Mouse (Mus musculus) CH12.LX (cell line): ENCODE measurements around the gene Cfap52. TPM values are rescaled to one million over a fixed set of nuclear protein-coding genes. Genes with fewer than 3 reads are reported as not detected.

Source experiments
- DNase-seq: peaks from one replicate; pipeline ENCODE4 v3.0.0-alpha.2; 2013; ENCODE audit errors: extremely low read depth
- H3K27ac ChIP-seq: 2 replicates; pipeline ENCODE4 v1.5.1; 2012; ENCODE audit warnings: low read depth, mild to moderate bottlenecking, control low read depth, moderate library complexity; ENCODE audit not compliant: insufficient read depth
- H3K27me3 ChIP-seq: replicated peaks from 2 replicates; pipeline ENCODE3; 2012; ENCODE audit warnings: inconsistent platforms
- H3K36me3 ChIP-seq, 2 experiments: replicated peaks in 1 of 2; 2 replicates each; pipeline versions ENCODE3 to v1.6.1; 2012; ENCODE audit warnings: inconsistent platforms in 1 of 2, low read length in 1 of 2, mild to moderate bottlenecking in 1 of 2, mixed read lengths in 1 of 2, moderate library complexity in 1 of 2; ENCODE audit not compliant: control insufficient read depth in 1 of 2, insufficient read depth in 1 of 2
- H3K4me1 ChIP-seq, 2 experiments: 2 replicates each; pipeline ENCODE4 v1.6.1; 2012; ENCODE audit warnings: inconsistent platforms in 1 of 2, moderate library complexity in 1 of 2; ENCODE audit not compliant: insufficient read depth in 2 of 2, control insufficient read depth in 1 of 2
- H3K4me2 ChIP-seq: 2 replicates; pipeline ENCODE4 v1.6.1; 2012; ENCODE audit warnings: low read depth, mild to moderate bottlenecking, control low read depth; ENCODE audit not compliant: poor library complexity, insufficient read depth, severe bottlenecking
- H3K4me3 ChIP-seq, 3 experiments: fragments of 150-350 bp in 1 of 3; sonication (generic) in 1 of 3; replicated peaks in 1 of 3; 2 replicates each; pipeline versions ENCODE3 to v1.5.1; 2011 to 2012; ENCODE audit warnings: low read depth in 2 of 3, low read length in 2 of 3, mild to moderate bottlenecking in 2 of 3, moderate library complexity in 2 of 3, control low read depth in 1 of 3, improper control_type of control experiment in 1 of 3, inconsistent platforms in 1 of 3, mixed read lengths in 1 of 3; ENCODE audit not compliant: poor library complexity in 1 of 3
- H3K79me2 ChIP-seq: replicated peaks from 2 replicates; pipeline ENCODE4 v1.6.1; 2012; ENCODE audit warnings: mild to moderate bottlenecking, moderate library complexity; ENCODE audit not compliant: control insufficient read depth, poor library complexity, insufficient read depth, severe bottlenecking; ENCODE audit errors: extremely low read depth
- H3K9ac ChIP-seq: 2 replicates; pipeline ENCODE4 v1.6.1; 2012; ENCODE audit warnings: low read depth, mild to moderate bottlenecking, control low read depth, moderate library complexity; ENCODE audit not compliant: insufficient read depth
- H3K9me3 ChIP-seq: replicated peaks from 2 replicates; pipeline ENCODE3; 2012; ENCODE audit warnings: low read length, inconsistent platforms, mixed read lengths
- BHLHE40 ChIP-seq: IDR thresholded peaks from 2 replicates; pipeline ENCODE4 v1.6.1; 2011; ENCODE audit warnings: mild to moderate bottlenecking, low read depth, low read length, improper control_type of control experiment
- CHD2 ChIP-seq: IDR thresholded peaks from 2 replicates; pipeline ENCODE4 v1.6.1; 2011; ENCODE audit warnings: low read length, improper control_type of control experiment
- CTCF ChIP-seq, 2 experiments: IDR thresholded peaks in 1 of 2; conservative IDR thresholded peaks in 1 of 2; 2 replicates each; pipeline ENCODE4 v1.5.1; 2011 to 2012; ENCODE audit warnings: low read depth in 2 of 2, low read length in 2 of 2, improper control_type of control experiment in 1 of 2, inconsistent platforms in 1 of 2, mild to moderate bottlenecking in 1 of 2, moderate library complexity in 1 of 2
- E2F4 ChIP-seq: IDR thresholded peaks from 2 replicates; pipeline ENCODE4 v1.6.1; 2011; ENCODE audit warnings: low read depth, low read length, improper control_type of control experiment; ENCODE audit not compliant: insufficient replicate concordance
- ELF1 ChIP-seq: IDR thresholded peaks from 2 replicates; pipeline ENCODE4 v1.6.1; 2014; ENCODE audit warnings: low read depth, mild to moderate bottlenecking, inconsistent platforms, low read length, improper control_type of control experiment
- EP300 ChIP-seq: IDR thresholded peaks from 2 replicates; pipeline ENCODE4 v1.6.1; 2011; ENCODE audit warnings: low read length, improper control_type of control experiment
- ETS1 ChIP-seq: conservative IDR thresholded peaks from 2 replicates; pipeline ENCODE4 v1.6.1; 2012; ENCODE audit warnings: low read depth, mild to moderate bottlenecking, inconsistent platforms, low read length, improper control_type of control experiment, moderate library complexity
- HCFC1 ChIP-seq: IDR thresholded peaks from 2 replicates; pipeline ENCODE4 v1.6.1; 2012; ENCODE audit warnings: low read depth, mild to moderate bottlenecking, inconsistent platforms, low read length, improper control_type of control experiment
- IRF4 ChIP-seq: IDR thresholded peaks from 2 replicates; pipeline ENCODE4 v1.6.1; 2014; ENCODE audit warnings: low read depth, mild to moderate bottlenecking, inconsistent platforms, low read length, improper control_type of control experiment
- JUN ChIP-seq: IDR thresholded peaks from 2 replicates; pipeline ENCODE4 v1.6.1; 2011; ENCODE audit warnings: low read depth, mild to moderate bottlenecking, low read length, improper control_type of control experiment, moderate library complexity; ENCODE audit not compliant: insufficient read depth
- JUND ChIP-seq: conservative IDR thresholded peaks from 2 replicates; pipeline ENCODE4 v1.6.1; 2011; ENCODE audit warnings: low read depth, low read length, improper control_type of control experiment
- KAT2A ChIP-seq: IDR thresholded peaks from 2 replicates; pipeline ENCODE4 v1.6.1; 2012; ENCODE audit warnings: low read length, improper control_type of control experiment, inconsistent platforms; ENCODE audit not compliant: insufficient replicate concordance
- MAFK ChIP-seq: IDR thresholded peaks from 2 replicates; pipeline ENCODE4 v1.6.1; 2011; ENCODE audit warnings: low read length, improper control_type of control experiment; ENCODE audit not compliant: insufficient replicate concordance
- MAX ChIP-seq: IDR thresholded peaks from 2 replicates; pipeline ENCODE4 v1.6.1; 2011; ENCODE audit warnings: low read length, improper control_type of control experiment
- MAZ ChIP-seq: IDR thresholded peaks from 2 replicates; pipeline ENCODE4 v1.6.1; 2012; ENCODE audit warnings: low read depth, mild to moderate bottlenecking, inconsistent platforms, low read length, improper control_type of control experiment, moderate library complexity
- MEF2A ChIP-seq: IDR thresholded peaks from 2 replicates; pipeline ENCODE4 v1.6.1; 2014; ENCODE audit warnings: low read depth, mild to moderate bottlenecking, inconsistent platforms, low read length, improper control_type of control experiment, borderline replicate concordance
- MXI1 ChIP-seq: IDR thresholded peaks from 2 replicates; pipeline ENCODE4 v1.6.1; 2011; ENCODE audit warnings: mild to moderate bottlenecking, low read depth, low read length, improper control_type of control experiment
- MYC ChIP-seq: IDR thresholded peaks from 2 replicates; pipeline ENCODE4 v1.6.1; 2011; ENCODE audit warnings: low read depth, mild to moderate bottlenecking, improper control_type of control experiment, low read length
- NELFE ChIP-seq: IDR thresholded peaks from 2 replicates; pipeline ENCODE4 v1.6.1; 2011; ENCODE audit warnings: low read depth, low read length, improper control_type of control experiment
- NRF1 ChIP-seq: IDR thresholded peaks from 2 replicates; pipeline ENCODE4 v1.6.1; 2014; ENCODE audit warnings: low read depth, mild to moderate bottlenecking, inconsistent platforms, low read length, improper control_type of control experiment, moderate library complexity
- PAX5 ChIP-seq: IDR thresholded peaks from 2 replicates; pipeline ENCODE4 v1.6.1; 2012; ENCODE audit warnings: low read length, inconsistent platforms, mixed read lengths
- POLR2A ChIP-seq: IDR thresholded peaks from 2 replicates; pipeline ENCODE4 v1.6.1; 2011; ENCODE audit warnings: low read depth, mild to moderate bottlenecking, improper control_type of control experiment, low read length
- POLR2AphosphoS2 ChIP-seq: IDR thresholded peaks from 2 replicates; pipeline ENCODE4 v1.6.1; 2011; ENCODE audit warnings: low read depth, low read length, improper control_type of control experiment
- RAD21 ChIP-seq: IDR thresholded peaks from 2 replicates; pipeline ENCODE4 v1.6.1; 2011; ENCODE audit warnings: low read depth, mild to moderate bottlenecking, low read length, improper control_type of control experiment, moderate library complexity
- RCOR1 ChIP-seq: conservative IDR thresholded peaks from 2 replicates; pipeline ENCODE4 v1.6.1; 2012; ENCODE audit warnings: low read depth, mild to moderate bottlenecking, inconsistent platforms, low read length, improper control_type of control experiment
- SIN3A ChIP-seq: IDR thresholded peaks from 2 replicates; pipeline ENCODE4 v1.6.1; 2012; ENCODE audit warnings: low read length, improper control_type of control experiment, inconsistent platforms
- SMC3 ChIP-seq: IDR thresholded peaks from 2 replicates; pipeline ENCODE4 v1.6.1; 2011; ENCODE audit warnings: low read depth, low read length, improper control_type of control experiment
- TBP ChIP-seq: conservative IDR thresholded peaks from 2 replicates; pipeline ENCODE4 v1.6.1; 2011; ENCODE audit warnings: low read depth, low read length, improper control_type of control experiment
- TCF12 ChIP-seq: IDR thresholded peaks from 2 replicates; pipeline ENCODE4 v1.6.1; 2014; ENCODE audit warnings: low read depth, mild to moderate bottlenecking, inconsistent platforms, low read length, improper control_type of control experiment
- UBTF ChIP-seq: IDR thresholded peaks from 2 replicates; pipeline ENCODE4 v1.6.1; 2012; ENCODE audit warnings: low read depth, mild to moderate bottlenecking, inconsistent platforms, low read length, improper control_type of control experiment, moderate library complexity
- USF1 ChIP-seq: IDR thresholded peaks from 2 replicates; pipeline ENCODE4 v1.6.1; 2014; ENCODE audit warnings: low read depth, mild to moderate bottlenecking, inconsistent platforms, low read length, improper control_type of control experiment
- USF2 ChIP-seq: conservative IDR thresholded peaks from 2 replicates; pipeline ENCODE4 v1.6.1; 2011; ENCODE audit warnings: low read depth, low read length, improper control_type of control experiment
- ZC3H11A ChIP-seq: IDR thresholded peaks from 2 replicates; pipeline ENCODE4 v1.6.1; 2012; ENCODE audit warnings: low read depth, mild to moderate bottlenecking, inconsistent platforms, low read length, improper control_type of control experiment
- ZKSCAN1 ChIP-seq: IDR thresholded peaks from 2 replicates; pipeline ENCODE4 v1.6.1; 2012; ENCODE audit warnings: low read depth, inconsistent platforms, low read length, improper control_type of control experiment, borderline replicate concordance
- ZMIZ1 ChIP-seq: IDR thresholded peaks from 2 replicates; pipeline ENCODE4 v1.6.1; 2012; ENCODE audit warnings: low read depth, mild to moderate bottlenecking, inconsistent platforms, low read length, improper control_type of control experiment
- dilution Hi-C: fragments of 300-500 bp; cut with MboI; formaldehyde crosslinking; loops from 2 replicates; pipeline ENCODE4 v1.14.3; 2020; ENCODE audit warnings: low sequenced_read_pairs; ENCODE audit not compliant: extremely low pct_unique_long_range_greater_than_20kb, extremely low pct_ligation_motif_present
- in situ Hi-C: fragments of 300-500 bp; cut with MboI; formaldehyde crosslinking; loops from 3 replicates; pipeline ENCODE4 v1.14.3; 2019; ENCODE audit warnings: low sequenced_read_pairs, low pct_ligation_motif_present, low pct_unique_long_range_greater_than_20kb, mixed read lengths
- polyA plus RNA-seq: library from polyadenylated mRNA; unstranded; fragments of >175 nt; gene quantifications from 2 replicates; pipeline ENCODE4 v1.2.1, GENCODE M21; 2012; ENCODE audit warnings: low read depth; ENCODE audit not compliant: insufficient read length
- total RNA-seq, 2 experiments: library from RNA; depleted of rRNA; stranded (reverse); fragments of 300-350 nt in 1 of 2; fragments of >200 nt in 1 of 2; gene quantifications; 2 replicates each; pipeline ENCODE4 v1.2.3; 2012 to 2014

The Cfap52 gene
- total and polyA plus RNA-seq, 3 experiments = 0.20 TPM; not detected in 2

GRCm38 (mm10) chr11:67967831-67968230 is 2.4 kb upstream of the Cfap52 start (continued):
- TF ChIP-seq BHLHE40 = no peak
- no peak for TF ChIP-seq RCOR1

GRCm38 (mm10) chr11:67965905-67966878 is 741 bp upstream of the Cfap52 start, which contains the start of gene Stx8:
Gene Stx8, plus strand, starts transcription at chr11:67966193.
- H3K27me3 ChIP-seq = peaks cover 5% of the 10 kb centered on the region
- peak within 1 kb of the TSS; percentile 77 for H3K9ac ChIP-seq
- peaks cover 4 to 30% of the 10 kb centered on the region in 2 experiments for H3K4me1 ChIP-seq
- no peaks in the 10 kb centered on the region for H3K9me3 ChIP-seq
- peak; percentile 88 for DNase-seq
- in situ Hi-C loops (no loop called here), dilution Hi-C loops (no loop called here)
- peaks cover 8 to 21% of the 10 kb centered on the region in 2 experiments for H3K36me3 ChIP-seq
- no peak within 1 kb of the TSS for H3K27ac ChIP-seq
- H3K79me2 ChIP-seq = peaks cover 14% of the 10 kb centered on the region; the same call in 1 of the 2 replicates
- H3K4me2 ChIP-seq = peak within 1 kb of the TSS; percentile 95
- H3K4me3 ChIP-seq = peak within 1 kb of the TSS; percentile 78 to 97 (median 90)
- TF ChIP-seq HCFC1 (peak; percentile 88), ELF1 (peak; percentile 99), PAX5 (no peak), MXI1 (peak; percentile 95), SIN3A (peak; percentile 100), MAFK (no peak), USF2 (no peak), ZMIZ1 (no peak; the same call in 1 of the 2 replicates), IRF4 (peak; percentile 82), NRF1 (peak; percentile 62), EP300 (peak; percentile 55), USF1 (peak; percentile 80), MAZ (peak; percentile 67; the same call in 1 of the 2 replicates), E2F4 (no peak), TCF12 (peak; percentile 71), JUND (no peak), CHD2 (no peak), POLR2A (peak; percentile 82), ETS1 (peak; percentile 76), MEF2A (peak; percentile 55; the same call in 1 of the 2 replicates), UBTF (no peak), TBP (0 out of 2 replicates have a peak, but pooled peaks have one; percentile 24), MAX (peak; percentile 63), KAT2A (peak; percentile 80; the same call in 1 of the 2 replicates), ZKSCAN1 (no peak), MYC (peak; percentile 44; the same call in 1 of the 2 replicates), JUN (0 out of 2 replicates have a peak, but pooled peaks have one; percentile 3), NELFE (0 out of 2 replicates have a peak, but pooled peaks have one; percentile 51), ZC3H11A (no peak), CTCF (conservative IDR thresholded peaks at IDR 0.05 in 1 of 2, IDR thresholded peaks at IDR 0.05 in 1 of 2; ENCODE audit: low read depth in 2 of 2, low read length in 2 of 2) (no peak), RAD21 (no peak), BHLHE40 (peak; percentile 51), SMC3 (no peak), POLR2AphosphoS2 (0 out of 2 replicates have a peak, but pooled peaks have one; percentile 50)
